Mouse (Mus musculus): Measurements from ENCODE around the gene Gm14399. TPM values are rescaled to one million over a fixed set of nuclear protein-coding genes. Genes with fewer than 3 reads are reported as not detected.
A peak's percentile ranks its signal among the peaks of the same experiment; 100 is the strongest.
"Not testable (repeated sequence)": the region's sequence is repeated elsewhere in the genome, so short reads cannot be mapped to it uniquely, and the experiment has no call there.

Gene Gm14399
- 5.7 and 6.6 TPM in 2 replicates for polyA plus RNA-seq (2015; fragmentation: Nextera tagmentation; extraction: Ambion mirVana)

DNA sequence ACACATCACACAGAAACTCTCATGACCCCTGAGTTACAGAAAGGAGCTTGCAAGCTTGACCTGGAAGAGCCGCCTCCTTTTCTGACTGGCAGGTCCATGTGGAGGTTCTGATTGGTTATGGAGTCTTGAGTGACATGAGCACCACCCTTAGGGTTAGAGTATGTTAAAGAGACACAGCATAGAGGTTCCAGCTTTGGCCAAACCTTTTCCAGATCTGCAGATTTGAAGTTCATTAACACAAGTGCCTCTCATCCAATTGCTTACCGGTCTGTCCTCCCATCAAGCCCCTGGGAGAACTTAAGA lies at the start of gene Gm14399:
Gm14399 (minus strand) TSS at position 20 of the 303 bp plus-strand sequence.
- WGBS, result 0% methylated on average over 1 of the region's 2 CpGs

DNA sequence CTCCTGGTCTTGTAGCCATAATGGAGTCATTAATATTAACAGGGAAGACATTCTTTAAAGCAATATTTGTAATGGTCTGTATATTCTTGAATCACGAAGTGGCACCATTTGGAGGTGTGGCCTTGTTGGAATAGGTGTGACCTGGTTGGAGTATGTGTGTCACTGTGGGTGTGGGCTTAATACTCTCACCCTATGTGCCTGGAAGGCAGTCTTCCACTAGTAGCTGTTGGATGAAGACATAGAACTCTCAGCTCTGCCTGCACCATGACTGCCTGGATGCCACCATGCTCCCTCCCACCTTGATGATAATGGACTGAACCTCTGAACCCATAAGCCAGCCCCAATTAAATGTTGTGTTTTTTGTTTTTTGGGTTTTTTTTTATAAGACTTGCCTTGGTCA lies 37.2 kb upstream of the Gm14399 start:
- not testable (repeated sequence) for H3K4me2 ChIP-seq (ENCODE audit: low read length); ATAC-seq; H3K9me3 ChIP-seq (replicated peaks; ENCODE audit: control insufficient read depth, low read length, poor library complexity, severe bottlenecking); H3K36me3 ChIP-seq (ENCODE audit: control insufficient read depth, insufficient read depth, low read length); H3K27me3 ChIP-seq (ENCODE audit: control insufficient read depth, insufficient read depth, low read depth, low read length); H3K27ac ChIP-seq (ENCODE audit: low read length); H3K4me1 ChIP-seq (ENCODE audit: control insufficient read depth, insufficient read depth, low read length); H3K4me3 ChIP-seq (ENCODE audit: low read depth, low read length); H3K9ac ChIP-seq (ENCODE audit: low read depth, low read length)
- WGBS, result 58% methylated on average over 1 of the region's 1 CpGs

More for the DNA sequence above, at the start of gene Gm14399:
- Histone ChIP-seq H3K9ac (ENCODE audit: low read depth, low read length) (peak within 1 kb of the TSS; percentile 44; the same call in 1 of the 2 replicates), H3K4me2 (ENCODE audit: low read length) (peak within 1 kb of the TSS; percentile 42), H3K4me3 (ENCODE audit: low read depth, low read length) (peak within 1 kb of the TSS; percentile 44)
- H3K27me3 ChIP-seq (ENCODE audit: control insufficient read depth, insufficient read depth, low read depth, low read length); H3K27ac ChIP-seq (ENCODE audit: low read length); H3K9me3 ChIP-seq (replicated peaks; ENCODE audit: control insufficient read depth, low read length, poor library complexity, severe bottlenecking); H3K36me3 ChIP-seq (ENCODE audit: control insufficient read depth, insufficient read depth, low read length); H3K4me1 ChIP-seq (ENCODE audit: control insufficient read depth, insufficient read depth, low read length); ATAC-seq: not testable (repeated sequence)

DNA sequence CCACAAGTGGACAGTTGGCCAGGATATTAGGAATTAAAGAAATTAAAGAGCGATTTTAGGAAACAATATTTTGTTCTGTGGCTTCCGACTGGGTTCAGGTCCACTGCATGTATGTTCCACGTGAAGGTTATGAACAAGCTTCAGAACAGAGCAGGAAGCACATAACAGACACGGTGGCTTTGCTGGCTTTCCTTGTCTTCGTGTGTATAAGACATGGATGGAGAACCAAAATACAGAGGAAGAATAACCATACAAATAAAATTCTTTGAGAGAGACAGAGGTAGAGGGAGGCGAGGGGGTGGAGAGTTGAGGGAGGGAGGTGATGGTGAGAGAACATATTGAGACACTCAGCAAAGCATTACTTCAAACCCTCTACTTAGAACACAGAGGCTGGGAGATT lies 34.5 kb upstream of the Gm14399 start:
- no peak for ATAC-seq
- WGBS, result 83% methylated on average over 6 of the region's 6 CpGs
- no peaks in the 10 kb centered on the region for H3K27me3 ChIP-seq (ENCODE audit: control insufficient read depth, insufficient read depth, low read depth, low read length)

DNA sequence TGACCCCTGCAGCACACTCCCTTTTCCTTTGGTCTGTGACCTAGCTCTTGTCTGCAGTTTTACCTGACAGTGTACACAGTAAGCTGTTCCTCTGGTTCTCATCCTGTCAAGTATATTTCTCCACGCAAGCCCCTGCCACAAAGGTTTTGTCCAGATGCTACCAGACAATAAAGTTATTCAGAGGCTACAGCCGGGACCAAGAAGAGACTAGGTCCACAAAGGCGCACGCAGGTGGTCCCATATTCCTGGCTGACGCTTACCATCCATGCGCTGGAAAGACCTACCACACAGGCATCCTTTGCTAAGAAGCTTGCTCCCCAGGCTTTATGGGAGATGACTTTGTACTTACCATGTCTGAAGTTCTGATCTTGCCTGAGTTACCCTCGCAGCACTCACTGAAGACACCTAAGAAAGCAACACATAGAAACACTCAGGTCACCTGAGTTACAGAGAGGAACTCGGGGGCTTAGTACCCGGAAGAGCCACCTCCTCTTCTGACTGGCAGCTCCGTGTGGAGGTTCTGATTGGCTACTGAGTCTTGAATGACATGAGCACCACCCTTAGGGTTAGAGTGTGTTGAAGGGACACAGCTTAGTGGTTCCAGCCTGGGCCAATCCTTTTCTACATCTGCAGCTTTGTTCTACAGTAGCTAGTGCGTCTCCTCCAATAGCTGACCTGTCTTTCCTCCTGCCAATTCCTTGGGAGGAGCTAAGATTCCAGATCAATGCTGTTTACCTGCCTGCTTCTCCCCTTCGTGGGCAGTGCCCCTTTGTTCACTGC lies 33.8 kb upstream of the Gm14399 start, which contains the start of gene Gm14443:
Gm14443 (minus strand) TSS at position 471 of the 780 bp plus-strand sequence.
- H3K9me3 ChIP-seq (replicated peaks; ENCODE audit: control insufficient read depth, low read length, poor library complexity, severe bottlenecking); H3K27ac ChIP-seq (ENCODE audit: low read length); H3K36me3 ChIP-seq (ENCODE audit: control insufficient read depth, insufficient read depth, low read length); H3K9ac ChIP-seq (ENCODE audit: low read depth, low read length); ATAC-seq; H3K4me2 ChIP-seq (ENCODE audit: low read length); H3K4me3 ChIP-seq (ENCODE audit: low read depth, low read length); H3K27me3 ChIP-seq (ENCODE audit: control insufficient read depth, insufficient read depth, low read depth, low read length); H3K4me1 ChIP-seq (ENCODE audit: control insufficient read depth, insufficient read depth, low read length): not testable (repeated sequence)
- 80% methylated on average over 12 of the region's 12 CpGs for WGBS

More for the DNA sequence above, 34.5 kb upstream of the Gm14399 start:
- Histone ChIP-seq H3K36me3 (ENCODE audit: control insufficient read depth, insufficient read depth, low read length) (no peaks in the 10 kb centered on the region), H3K27ac (ENCODE audit: low read length) (no peak overlapping the region), H3K9me3 (replicated peaks; ENCODE audit: control insufficient read depth, low read length, poor library complexity, severe bottlenecking) (no peaks in the 10 kb centered on the region), H3K4me1 (ENCODE audit: control insufficient read depth, insufficient read depth, low read length) (no peaks in the 10 kb centered on the region), H3K4me2 (ENCODE audit: low read length) (no peak overlapping the region), H3K4me3 (ENCODE audit: low read depth, low read length) (no peak overlapping the region), H3K9ac (ENCODE audit: low read depth, low read length) (no peak overlapping the region)

DNA sequence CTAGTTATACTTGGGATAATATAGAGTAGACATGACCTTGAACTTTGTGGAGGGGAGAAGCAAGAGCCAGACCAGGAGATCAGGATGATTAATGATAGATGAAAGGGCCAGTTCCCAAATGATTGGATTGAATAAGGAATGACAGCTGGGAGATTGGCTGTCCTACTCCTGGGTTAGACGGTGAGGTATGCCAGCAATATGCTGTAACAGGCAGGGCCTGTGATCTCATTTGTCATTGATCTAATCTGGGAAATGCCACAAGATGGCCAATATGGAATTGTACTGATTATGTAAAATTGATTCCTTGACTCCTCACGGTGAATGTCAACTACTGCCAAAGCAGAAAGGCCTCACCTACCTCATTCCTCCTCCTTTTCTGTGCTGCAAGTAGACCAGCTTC lies 32.2 kb upstream of the Gm14399 start:
- H3K27ac ChIP-seq (ENCODE audit: low read length); H3K9ac ChIP-seq (ENCODE audit: low read depth, low read length); ATAC-seq; H3K4me3 ChIP-seq (ENCODE audit: low read depth, low read length); H3K4me1 ChIP-seq (ENCODE audit: control insufficient read depth, insufficient read depth, low read length); H3K9me3 ChIP-seq (replicated peaks; ENCODE audit: control insufficient read depth, low read length, poor library complexity, severe bottlenecking); H3K27me3 ChIP-seq (ENCODE audit: control insufficient read depth, insufficient read depth, low read depth, low read length); H3K36me3 ChIP-seq (ENCODE audit: control insufficient read depth, insufficient read depth, low read length); H3K4me2 ChIP-seq (ENCODE audit: low read length): not testable (repeated sequence)
- WGBS, result 86% methylated on average over 2 of the region's 2 CpGs

DNA sequence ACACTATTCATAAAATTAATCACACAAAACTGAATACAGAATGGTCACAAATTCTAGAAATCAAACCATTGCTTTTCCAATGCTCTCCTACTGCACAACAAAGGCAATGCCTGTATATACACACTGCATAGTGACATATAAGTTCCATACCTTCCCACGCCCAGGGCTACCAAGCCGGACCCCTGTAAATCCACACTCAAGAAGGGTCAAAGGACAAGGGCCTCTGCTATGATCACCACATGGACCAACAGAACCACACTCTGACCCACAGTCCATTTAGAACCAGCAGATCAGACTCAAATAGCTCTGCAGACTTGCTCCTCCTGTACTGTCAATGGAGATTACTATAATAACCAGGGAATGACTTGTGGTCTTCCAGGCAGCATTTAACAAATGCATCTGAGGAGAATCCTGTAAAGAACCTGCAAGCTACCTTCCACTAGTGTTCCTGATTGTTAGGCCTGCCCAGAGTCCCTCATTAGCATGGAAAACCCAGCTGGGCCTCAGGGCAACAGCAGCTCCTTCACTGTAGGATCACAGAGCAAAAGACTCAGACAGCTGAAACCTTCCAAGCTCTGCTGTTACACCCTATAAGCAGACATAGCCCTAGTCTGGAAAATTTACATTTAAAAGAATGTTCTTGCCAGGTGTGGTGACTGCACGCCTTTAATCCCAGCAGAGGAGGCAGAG lies 31.2 kb upstream of the Gm14399 start:
- not testable (repeated sequence) for H3K4me2 ChIP-seq (ENCODE audit: low read length); H3K9ac ChIP-seq (ENCODE audit: low read depth, low read length); H3K9me3 ChIP-seq (replicated peaks; ENCODE audit: control insufficient read depth, low read length, poor library complexity, severe bottlenecking); H3K4me1 ChIP-seq (ENCODE audit: control insufficient read depth, insufficient read depth, low read length); H3K36me3 ChIP-seq (ENCODE audit: control insufficient read depth, insufficient read depth, low read length); H3K4me3 ChIP-seq (ENCODE audit: low read depth, low read length); H3K27me3 ChIP-seq (ENCODE audit: control insufficient read depth, insufficient read depth, low read depth, low read length); H3K27ac ChIP-seq (ENCODE audit: low read length); ATAC-seq
- WGBS, result 92% methylated on average over 3 of the region's 3 CpGs

DNA sequence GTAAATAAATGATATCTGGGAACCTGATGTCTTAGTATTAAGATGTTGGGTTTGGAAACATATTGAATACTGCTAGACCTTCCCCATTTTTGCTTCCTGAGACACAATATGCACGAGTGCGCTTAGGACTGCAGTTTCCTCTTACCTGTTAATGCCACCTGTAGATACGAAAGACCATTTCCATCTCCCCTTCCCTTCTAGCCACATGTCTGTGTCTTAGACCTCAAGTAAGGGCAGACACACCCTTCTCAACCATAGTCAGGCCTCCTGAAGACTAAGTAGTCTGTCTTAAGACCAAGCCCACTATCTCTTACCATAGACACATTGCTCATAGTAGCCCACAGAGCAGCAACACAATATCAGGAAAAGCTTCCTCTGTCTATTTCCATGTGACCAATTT lies 30.3 kb upstream of the Gm14399 start:
- Histone ChIP-seq H3K4me3 (ENCODE audit: low read depth, low read length) (no peak overlapping the region), H3K4me1 (ENCODE audit: control insufficient read depth, insufficient read depth, low read length) (no peaks in the 10 kb centered on the region), H3K9ac (ENCODE audit: low read depth, low read length) (no peak overlapping the region), H3K4me2 (ENCODE audit: low read length) (no peak overlapping the region), H3K9me3 (replicated peaks; ENCODE audit: control insufficient read depth, low read length, poor library complexity, severe bottlenecking) (no peaks in the 10 kb centered on the region; the same call in 1 of the 2 replicates), H3K27ac (ENCODE audit: low read length) (no peak overlapping the region), H3K27me3 (ENCODE audit: control insufficient read depth, insufficient read depth, low read depth, low read length) (no peaks in the 10 kb centered on the region), H3K36me3 (ENCODE audit: control insufficient read depth, insufficient read depth, low read length) (no peaks in the 10 kb centered on the region)
- no peak for ATAC-seq
- 88% methylated on average over 3 of the region's 3 CpGs for WGBS

DNA sequence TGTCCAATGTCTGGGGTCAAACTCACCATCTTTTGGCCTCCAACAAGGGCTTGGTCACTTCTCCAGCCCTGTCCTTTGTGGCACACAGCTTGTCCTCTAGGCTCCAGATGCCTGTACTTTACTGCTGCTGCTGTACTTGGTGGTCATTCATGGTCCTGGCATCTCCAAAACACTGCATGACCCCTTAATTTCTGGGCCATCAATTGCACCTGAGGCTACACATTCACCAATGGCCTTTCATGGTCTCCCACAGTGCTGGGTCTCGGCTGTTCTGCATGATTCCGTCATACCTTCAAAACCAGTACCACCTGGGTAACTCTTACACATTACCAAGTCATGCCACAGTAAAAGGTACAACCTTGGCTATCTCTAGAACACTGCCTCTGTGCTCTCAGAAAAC lies 25.1 kb upstream of the Gm14399 start:
- not testable (repeated sequence) for H3K4me3 ChIP-seq (ENCODE audit: low read depth, low read length); H3K9me3 ChIP-seq (replicated peaks; ENCODE audit: control insufficient read depth, low read length, poor library complexity, severe bottlenecking); H3K27me3 ChIP-seq (ENCODE audit: control insufficient read depth, insufficient read depth, low read depth, low read length); H3K9ac ChIP-seq (ENCODE audit: low read depth, low read length); H3K4me1 ChIP-seq (ENCODE audit: control insufficient read depth, insufficient read depth, low read length); ATAC-seq; H3K27ac ChIP-seq (ENCODE audit: low read length); H3K36me3 ChIP-seq (ENCODE audit: control insufficient read depth, insufficient read depth, low read length); H3K4me2 ChIP-seq (ENCODE audit: low read length)
- WGBS, result 81% methylated on average over 2 of the region's 2 CpGs

DNA sequence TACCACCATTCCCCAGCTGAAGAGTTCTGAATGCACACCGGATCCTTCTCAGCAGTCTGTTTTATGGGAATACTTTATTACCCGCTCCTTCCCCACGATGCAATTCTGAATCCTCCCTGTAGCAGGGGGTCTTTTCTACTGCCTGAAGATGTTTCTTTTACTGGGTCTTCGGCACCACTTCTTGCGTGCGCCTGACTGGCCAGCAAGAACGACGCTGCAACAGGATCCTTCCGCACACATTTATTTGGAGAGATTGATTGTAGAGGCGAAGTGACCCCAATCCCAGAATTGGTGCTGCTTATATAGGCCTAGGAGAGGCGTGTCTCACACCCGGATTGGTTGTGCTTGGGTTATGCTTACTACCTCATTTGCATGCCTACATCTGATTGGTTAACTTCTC lies 23.3 kb upstream of the Gm14399 start:
- not testable (repeated sequence) for H3K4me2 ChIP-seq (ENCODE audit: low read length); H3K4me3 ChIP-seq (ENCODE audit: low read depth, low read length); H3K9me3 ChIP-seq (replicated peaks; ENCODE audit: control insufficient read depth, low read length, poor library complexity, severe bottlenecking); H3K9ac ChIP-seq (ENCODE audit: low read depth, low read length); H3K27ac ChIP-seq (ENCODE audit: low read length); ATAC-seq; H3K4me1 ChIP-seq (ENCODE audit: control insufficient read depth, insufficient read depth, low read length); H3K27me3 ChIP-seq (ENCODE audit: control insufficient read depth, insufficient read depth, low read depth, low read length); H3K36me3 ChIP-seq (ENCODE audit: control insufficient read depth, insufficient read depth, low read length)
- WGBS, result 95% methylated on average over 12 of the region's 12 CpGs

All from midbrain, embryonic 16.5 days (tissue).